Mouse (Mus musculus) subcutaneous adipose tissue, adult 2 months (tissue): ENCODE results near the gene Fuom. TPM values are rescaled to one million over a fixed set of nuclear protein-coding genes. Genes with fewer than 3 reads are reported as not detected.

Source experiments
- polyA plus RNA-seq: library from polyadenylated mRNA; depleted of rRNA; stranded (reverse); fragments of >200 nt; gene quantifications from 2 replicates; pipeline ENCODE4 v1.2.3, GENCODE M21; 2012; ENCODE audit warnings: low replicate concordance; rRNA removed

The Fuom gene
- polyA plus RNA-seq: 46.2 and 65.2 TPM in 2 replicates

GRCm38 (mm10) chr7:140101993-140102860 lies at the start of gene Fuom:
Gene Fuom, minus strand, starts transcription at chr7:140102441.

GRCm38 (mm10) chr7:140137135-140138020 lies 35.1 kb upstream of the Fuom start, which contains the start of gene Mtg1:
Gene Mtg1, plus strand, starts transcription at chr7:140137564.

GRCm38 (mm10) chr7:140116329-140117054 lies 14.3 kb upstream of the Fuom start, which contains the start of gene Echs1:
Gene Echs1, minus strand, starts transcription at chr7:140116476.

GRCm38 (mm10) chr7:140115583-140116328 lies 13.5 kb upstream of the Fuom start, which contains the start of gene Paox:
Gene Paox, plus strand, starts transcription at chr7:140115799.

DNA sequence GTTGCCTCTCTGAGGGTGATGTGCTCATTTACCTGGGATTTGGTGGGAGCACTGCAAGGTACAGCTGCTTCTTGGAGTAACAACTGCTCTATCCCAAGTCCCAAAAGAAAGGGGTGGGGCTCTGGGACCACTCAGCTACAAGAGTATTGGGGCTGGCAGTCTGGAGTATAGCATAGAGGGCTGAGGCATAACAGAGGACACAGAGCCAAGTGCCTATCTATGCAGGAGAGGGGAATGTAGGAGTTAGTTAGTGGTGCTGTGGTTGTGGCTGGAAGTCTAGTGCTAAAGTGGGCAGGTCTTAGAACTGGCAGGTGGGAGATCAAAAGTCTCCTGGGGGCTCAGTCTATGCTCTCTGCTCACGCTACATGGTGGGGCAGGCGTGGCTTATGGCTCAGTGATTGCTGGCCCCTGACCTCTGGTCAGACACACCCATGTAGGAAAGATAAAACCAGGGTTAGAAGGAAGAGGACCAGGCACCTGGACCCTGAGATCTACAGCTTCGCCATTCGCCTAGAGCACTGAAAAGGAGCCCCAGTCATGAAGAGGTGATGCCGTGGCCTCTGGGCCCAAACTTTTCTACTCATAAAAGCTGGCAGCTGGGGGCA lies 9.2 kb downstream of the Fuom start, which contains the start of gene Prap1:
Gene Prap1, plus strand, starts transcription at position 472 of the 605 bp plus-strand sequence.

GRCm38 (mm10) chr7:140082242-140082678 lies 20.0 kb downstream of the Fuom start, which contains the start of gene Caly:
Gene Caly, minus strand, starts transcription at chr7:140082548.

GRCm38 (mm10) chr7:140048361-140049114 lies 53.7 kb downstream of the Fuom start, which contains the start of gene Msx3:
Gene Msx3, minus strand, starts transcription at chr7:140049089.

Other genes with a start within 250 kb of the Fuom start
- not detected in 2 replicates for gene Kndc1, start 207.7 kb downstream of the Fuom start, polyA plus RNA-seq
- not detected in 2 replicates for gene Utf1, start 158.7 kb downstream of the Fuom start, polyA plus RNA-seq
- 0.14 and 0.32 TPM in 2 replicates for gene 6430531B16Rik, start 123.7 kb downstream of the Fuom start, polyA plus RNA-seq
- 12.3 and 18.5 TPM in 2 replicates for gene Adam8, start 109.9 kb downstream of the Fuom start, polyA plus RNA-seq
- 45.5 and 100 TPM in 2 replicates for gene Zfp511, start 66.0 kb downstream of the Fuom start, polyA plus RNA-seq
- gene Tubgcp2, start 65.8 kb downstream of the Fuom start, polyA plus RNA-seq: 28.2 and 39.2 TPM in 2 replicates
- not detected in 2 replicates for gene Msx3, start 53.4 kb downstream of the Fuom start, polyA plus RNA-seq
- 0.18 and 0.19 TPM in 2 replicates for gene Caly, start 19.9 kb downstream of the Fuom start, polyA plus RNA-seq
- 1.7 and 21.1 TPM in 2 replicates for gene Prap1, start 9.0 kb downstream of the Fuom start, polyA plus RNA-seq
- gene Paox, start 13.4 kb upstream of the Fuom start, polyA plus RNA-seq: 27.3 and 32.0 TPM in 2 replicates
- gene Echs1, start 14.0 kb upstream of the Fuom start, polyA plus RNA-seq: 240 and 347 TPM in 2 replicates
- gene Mtg1, start 35.1 kb upstream of the Fuom start, polyA plus RNA-seq: 30.3 and 50.3 TPM in 2 replicates
- 0.89 and 2.7 TPM in 2 replicates for gene Sprn, start 52.4 kb upstream of the Fuom start, polyA plus RNA-seq
- not detected in 2 replicates for gene Olfr522, start 62.3 kb upstream of the Fuom start, polyA plus RNA-seq
- gene Olfr523, start 70.8 kb upstream of the Fuom start, polyA plus RNA-seq: not detected in 2 replicates
- gene Olfr524, start 103.5 kb upstream of the Fuom start, polyA plus RNA-seq: not detected in 2 replicates
- gene Cd163l1, start 115.8 kb upstream of the Fuom start, polyA plus RNA-seq: 0.36 and 1.7 TPM in 2 replicates
- 0.04 and 0.13 TPM in 2 replicates for gene 5830411N06Rik, start 144.8 kb upstream of the Fuom start, polyA plus RNA-seq
- not detected in 2 replicates for gene Olfr525, start 218.4 kb upstream of the Fuom start, polyA plus RNA-seq
- gene Olfr527, start 231.6 kb upstream of the Fuom start, polyA plus RNA-seq: not detected in 2 replicates